Mouse (Mus musculus) G1E (cell line): Measurements from ENCODE around the gene Fmnl2.

ENCODE experiments used
- CTCF ChIP-seq: IDR thresholded peaks from 2 replicates; pipeline ENCODE4 v1.5.1; 2012; ENCODE audit warnings: low read depth, low read length, inconsistent platforms, mixed read lengths
- POLR2AphosphoS5 ChIP-seq: IDR thresholded peaks from 2 replicates; pipeline ENCODE4 v1.6.1; 2012; ENCODE audit warnings: low read depth, low read length, inconsistent platforms; ENCODE audit not compliant: insufficient replicate concordance

GRCm38 (mm10) chr2:52858529-52859465 lies 1.1 kb downstream of the Fmnl2 start:
- TF ChIP-seq CTCF = no peak
- no peak for TF ChIP-seq POLR2AphosphoS5
